Mouse (Mus musculus) ES-Bruce4 (cell line): Measurements from ENCODE around the gene Cox5a. TPM values are rescaled to one million over a fixed set of nuclear protein-coding genes. Genes with fewer than 3 reads are reported as not detected.

Source experiments
- H3K27ac ChIP-seq: 2 replicates; pipeline ENCODE4 v1.5.1; 2012; ENCODE audit warnings: low read length, inconsistent platforms; ENCODE audit not compliant: insufficient read depth
- H3K27me3 ChIP-seq: 2 replicates; pipeline ENCODE4 v1.6.1; 2012; ENCODE audit warnings: mild to moderate bottlenecking, low read length, inconsistent platforms; ENCODE audit not compliant: control insufficient read depth, poor library complexity, insufficient read depth, severe bottlenecking
- H3K36me3 ChIP-seq: 2 replicates; pipeline ENCODE4 v1.6.1; 2012; ENCODE audit warnings: inconsistent platforms, mild to moderate bottlenecking, low read length, moderate library complexity; ENCODE audit not compliant: control insufficient read depth, poor library complexity, insufficient read depth, severe bottlenecking
- H3K4me1 ChIP-seq: one replicate; pipeline ENCODE4 v1.8.1; 2011; ENCODE audit warnings: low read length; ENCODE audit not compliant: control insufficient read depth, insufficient read depth
- H3K4me3 ChIP-seq: 2 replicates; pipeline ENCODE4 v1.5.1; 2011; ENCODE audit warnings: low read depth, mild to moderate bottlenecking, low read length
- H3K9ac ChIP-seq: 2 replicates; pipeline ENCODE4 v1.6.1; 2012; ENCODE audit warnings: low read depth, mild to moderate bottlenecking, inconsistent platforms; ENCODE audit not compliant: poor library complexity, severe bottlenecking
- H3K9me3 ChIP-seq: replicated peaks from 2 replicates; pipeline ENCODE4 v1.6.1; 2012; ENCODE audit warnings: mild to moderate bottlenecking, low read length, inconsistent platforms; ENCODE audit not compliant: control insufficient read depth, poor library complexity, insufficient read depth, severe bottlenecking
- CTCF ChIP-seq: IDR thresholded peaks from one replicate; pipeline ENCODE4 v1.8.1; 2011; ENCODE audit warnings: low read depth, low read length
- EP300 ChIP-seq: IDR thresholded peaks from 2 replicates; pipeline ENCODE4 v1.6.1; 2011; ENCODE audit warnings: low read depth, low read length; ENCODE audit not compliant: insufficient read depth
- POLR2A ChIP-seq: IDR thresholded peaks from one replicate; pipeline ENCODE4 v1.8.1; 2011; ENCODE audit warnings: low read length; ENCODE audit not compliant: insufficient read depth
- polyA plus RNA-seq: library from polyadenylated mRNA; stranded (reverse); fragments of >200 nt; gene quantifications from 2 replicates; pipeline ENCODE4 v1.2.4, GENCODE M21; 2011; ENCODE audit warnings: low read depth; ENCODE audit not compliant: missing spikeins, insufficient read depth, insufficient read length

Cox5a gene
- polyA plus RNA-seq, 1 experiment = 512 TPM

GRCm38 (mm10) chr9:57522861-57523246 lies 1.8 kb downstream of the Cox5a start:
- no peaks in the 10 kb centered on the region for H3K9me3 ChIP-seq
- no peak for TF ChIP-seq EP300
- no peak for TF ChIP-seq CTCF
- TF ChIP-seq POLR2A = no peak
- peak overlapping the region; percentile 33; the same call in 1 of the 2 replicates for H3K27ac ChIP-seq
- peak overlapping the region; percentile 45 for H3K4me3 ChIP-seq
- peaks cover 6% of the 10 kb centered on the region for H3K36me3 ChIP-seq
- H3K9ac ChIP-seq = peak overlapping the region; percentile 86
- no peaks in the 10 kb centered on the region for H3K27me3 ChIP-seq
- H3K4me1 ChIP-seq = peaks cover 4% of the 10 kb centered on the region

- Histone ChIP-seq H3K9ac (no peak overlapping the region), H3K27ac (no peak overlapping the region), H3K27me3 (no peaks in the 10 kb centered on the region), H3K4me3 (no peak overlapping the region), H3K4me1 (peaks cover 4% of the 10 kb centered on the region), H3K9me3 (no peaks in the 10 kb centered on the region), H3K36me3 (peaks cover 14% of the 10 kb centered on the region)
- TF ChIP-seq EP300 = no peak
- TF ChIP-seq CTCF = no peak
- no peak for TF ChIP-seq POLR2A
Measured at GRCm38 (mm10) chr9:57523754-57524153, 2.7 kb downstream of the Cox5a start.

- Histone ChIP-seq H3K27me3 (no peaks in the 10 kb centered on the region), H3K27ac (no peak overlapping the region), H3K4me3 (no peak overlapping the region), H3K36me3 (peaks cover 21% of the 10 kb centered on the region), H3K4me1 (peaks cover 4% of the 10 kb centered on the region), H3K9ac (no peak overlapping the region), H3K9me3 (no peaks in the 10 kb centered on the region)
- TF ChIP-seq POLR2A (no peak), CTCF (no peak), EP300 (no peak)
Measured at GRCm38 (mm10) chr9:57524439-57524838, 3.4 kb downstream of the Cox5a start.

- Histone ChIP-seq H3K27me3 (no peaks in the 10 kb centered on the region), H3K4me3 (no peak overlapping the region), H3K9me3 (no peaks in the 10 kb centered on the region), H3K4me1 (peaks cover 4% of the 10 kb centered on the region), H3K27ac (no peak overlapping the region), H3K36me3 (peaks cover 31% of the 10 kb centered on the region), H3K9ac (no peak overlapping the region)
- TF ChIP-seq EP300 = no peak
- no peak for TF ChIP-seq POLR2A
- TF ChIP-seq CTCF = no peak
Measured at GRCm38 (mm10) chr9:57525516-57525915, 4.4 kb downstream of the Cox5a start.

- Histone ChIP-seq H3K36me3 (peaks cover 39% of the 10 kb centered on the region), H3K27me3 (no peaks in the 10 kb centered on the region), H3K9ac (no peak overlapping the region), H3K4me1 (peaks cover 4% of the 10 kb centered on the region), H3K4me3 (no peak overlapping the region), H3K9me3 (no peaks in the 10 kb centered on the region), H3K27ac (no peak overlapping the region)
- TF ChIP-seq CTCF (no peak), POLR2A (no peak), EP300 (no peak)
Measured at GRCm38 (mm10) chr9:57526435-57526834, 5.4 kb downstream of the Cox5a start.

- TF ChIP-seq POLR2A = no peak
- no peak for TF ChIP-seq CTCF
- Histone ChIP-seq H3K9ac (no peak overlapping the region), H3K4me3 (no peak overlapping the region), H3K36me3 (peaks cover 60% of the 10 kb centered on the region), H3K4me1 (peaks cover 1% of the 10 kb centered on the region), H3K9me3 (no peaks in the 10 kb centered on the region), H3K27ac (no peak overlapping the region), H3K27me3 (no peaks in the 10 kb centered on the region)
Measured at GRCm38 (mm10) chr9:57531946-57532345, 10.9 kb downstream of the Cox5a start.
